Mouse (Mus musculus) myocyte (in vitro differentiated cells): Measurements from ENCODE around the gene Araf. TPM values are rescaled to one million over a fixed set of nuclear protein-coding genes. Genes with fewer than 3 reads are reported as not detected.

Source experiments
- H3K27me3 ChIP-seq: one replicate; pipeline ENCODE4 v1.6.1; 2011; ENCODE audit not compliant: control insufficient read depth, insufficient read depth, insufficient read length
- H3K36me3 ChIP-seq: one replicate; pipeline ENCODE4 v1.6.1; 2011; ENCODE audit not compliant: control insufficient read depth, insufficient read depth
- H3K4me2 ChIP-seq: one replicate; pipeline ENCODE4 v1.6.1; 2011; ENCODE audit warnings: low read depth, control low read depth
- H3K4me3 ChIP-seq: one replicate; pipeline ENCODE4 v1.5.1; 2011; ENCODE audit warnings: mild to moderate bottlenecking, control low read depth, moderate library complexity
- H3K79me2 ChIP-seq: one replicate; pipeline ENCODE4 v1.6.1; 2011; ENCODE audit not compliant: control insufficient read depth, insufficient read depth
- H3ac ChIP-seq: one replicate; pipeline ENCODE4 v1.6.1; 2011; ENCODE audit not compliant: control insufficient read depth, insufficient read length
- CEBPB ChIP-seq: IDR thresholded peaks from 2 replicates; pipeline ENCODE4 v1.6.1; 2011; ENCODE audit warnings: mild to moderate bottlenecking, moderate library complexity; ENCODE audit not compliant: poor library complexity, insufficient read depth, severe bottlenecking
- E2F4 ChIP-seq: IDR thresholded peaks from one replicate; pipeline ENCODE4 v1.6.1; 2011; ENCODE audit warnings: mild to moderate bottlenecking, control low read depth, moderate library complexity; ENCODE audit not compliant: insufficient read depth
- MAX ChIP-seq: IDR thresholded peaks from one replicate; pipeline ENCODE4 v1.6.1; 2011; ENCODE audit warnings: low read depth, mild to moderate bottlenecking, control low read depth
- MYOD1 ChIP-seq, 3 experiments: IDR thresholded peaks; one replicate each; pipeline ENCODE4 v1.6.1; 2011; ENCODE audit warnings: control low read depth in 2 of 3, low read depth in 2 of 3, mild to moderate bottlenecking in 2 of 3, moderate library complexity in 1 of 3; ENCODE audit not compliant: insufficient read length in 2 of 3, control insufficient read depth in 1 of 3
- MYOG ChIP-seq, 3 experiments: IDR thresholded peaks; one replicate each; pipeline ENCODE4 v1.6.1; 2011; ENCODE audit warnings: control low read depth in 2 of 3, low read depth in 2 of 3, mild to moderate bottlenecking in 2 of 3; ENCODE audit not compliant: insufficient read length in 2 of 3, control insufficient read depth in 1 of 3, insufficient read depth in 1 of 3
- POLR2A ChIP-seq: IDR thresholded peaks from one replicate; pipeline ENCODE4 v1.6.1; 2011; ENCODE audit warnings: low read depth, mild to moderate bottlenecking, control low read depth, moderate library complexity; ENCODE audit not compliant: insufficient read length
- POLR2AphosphoS2 ChIP-seq: IDR thresholded peaks from one replicate; pipeline ENCODE4 v1.6.1; 2011; ENCODE audit warnings: low read depth, control low read depth; ENCODE audit not compliant: insufficient read length
- REST ChIP-seq: IDR thresholded peaks from one replicate; pipeline ENCODE4 v1.6.1; 2011; ENCODE audit warnings: mild to moderate bottlenecking, control low read depth, moderate library complexity; ENCODE audit not compliant: insufficient read depth, insufficient read length
- SRF ChIP-seq: IDR thresholded peaks from one replicate; pipeline ENCODE4 v1.6.1; 2011; ENCODE audit warnings: low read depth; ENCODE audit not compliant: control insufficient read depth, insufficient read length
- TCF12 ChIP-seq: IDR thresholded peaks from one replicate; pipeline ENCODE4 v1.6.1; 2011; ENCODE audit warnings: mild to moderate bottlenecking, control low read depth; ENCODE audit not compliant: poor library complexity, insufficient read depth, severe bottlenecking
- TCF3 ChIP-seq: IDR thresholded peaks from one replicate; pipeline ENCODE4 v1.6.1; 2011; ENCODE audit warnings: low read depth, control low read depth; ENCODE audit not compliant: insufficient read length
- USF1 ChIP-seq: IDR thresholded peaks from one replicate; pipeline ENCODE4 v1.6.1; 2011; ENCODE audit warnings: low read depth, mild to moderate bottlenecking, control low read depth, moderate library complexity
- polyA plus RNA-seq: library from polyadenylated mRNA; unstranded; fragments of >200 nt; fragmentation: generic; extraction: Trizol; gene quantifications from one replicate; pipeline ENCODE4 v1.2.1, GENCODE M21; 2012; ENCODE audit warnings: missing spikeins

The Araf gene
- polyA plus RNA-seq, 1 experiment: 66.5 TPM

GRCm38 (mm10) chrX:20847816-20848215, 50.2 kb downstream of the Araf start:
- TF ChIP-seq TCF3 (no peak), MYOD1 (IDR thresholded peaks at IDR 0.05; ENCODE audit: control insufficient read depth in 1 of 3, insufficient read length in 2 of 3, low read depth in 2 of 3) (peak in 1 of 3 experiments; percentile 9)
- Histone ChIP-seq H3ac (no peak overlapping the region), H3K4me2 (peak overlapping the region; percentile 53), H3K4me3 (peak overlapping the region; percentile 76), H3K27me3 (no peaks in the 10 kb centered on the region), H3K79me2 (peaks cover 20% of the 10 kb centered on the region), H3K36me3 (no peaks in the 10 kb centered on the region)

DNA sequence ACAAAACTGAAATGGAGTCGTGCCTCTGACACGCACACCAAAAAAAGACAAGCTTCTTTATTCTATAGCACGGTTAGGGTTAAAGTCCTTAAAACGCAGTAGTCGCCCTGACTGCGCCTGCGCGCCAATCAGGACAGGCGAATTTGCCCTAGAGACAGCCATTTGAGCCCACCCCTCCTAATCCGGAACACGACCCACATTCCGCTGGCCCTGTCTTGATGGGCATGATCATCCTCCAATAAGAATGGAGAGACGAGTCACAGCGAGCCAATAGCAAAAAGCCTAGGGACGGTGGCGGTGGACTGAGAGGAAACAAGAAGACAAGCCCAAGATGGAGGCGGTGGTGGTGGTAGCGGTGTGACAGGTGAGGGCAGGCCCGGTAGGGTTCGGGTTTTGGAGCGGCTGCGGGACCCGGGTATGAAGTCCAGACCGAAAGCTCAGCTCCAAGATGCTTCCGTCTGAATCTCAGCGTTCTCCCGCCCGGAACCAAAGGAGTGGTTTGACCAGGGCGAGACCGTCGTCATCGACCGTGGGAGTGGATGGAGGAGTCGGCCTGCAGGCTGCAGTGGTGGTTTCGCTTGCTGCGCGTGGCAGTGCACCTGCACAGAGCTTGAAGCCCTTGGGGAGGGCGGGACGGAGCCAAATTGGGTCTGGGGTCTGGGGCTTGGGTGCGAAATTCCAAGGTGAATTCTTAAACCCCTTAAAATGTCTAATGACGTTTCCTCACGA, 50.8 kb downstream of the Araf start:
- Histone ChIP-seq H3K27me3 (no peaks in the 10 kb centered on the region), H3K4me2 (peak overlapping the region; percentile 88), H3K36me3 (peaks cover 6% of the 10 kb centered on the region), H3ac (peak overlapping the region; percentile 49), H3K4me3 (peak overlapping the region; percentile 76), H3K79me2 (peaks cover 20% of the 10 kb centered on the region)
- TF ChIP-seq POLR2AphosphoS2 (peak; percentile 54), USF1 (no peak), MAX (no peak), MYOG (IDR thresholded peaks at IDR 0.05; ENCODE audit: control insufficient read depth in 1 of 3, insufficient read depth in 1 of 3, insufficient read length in 2 of 3, low read depth in 2 of 3) (no peak), POLR2A (peak; percentile 84)

- H3ac ChIP-seq: no peak overlapping the region
- H3K36me3 ChIP-seq: peaks cover 9% of the 10 kb centered on the region
- H3K79me2 ChIP-seq: peaks cover 17% of the 10 kb centered on the region
- no peak for TF ChIP-seq POLR2AphosphoS2
- TF ChIP-seq TCF12: no peak
- TF ChIP-seq SRF: no peak
- no peak for TF ChIP-seq REST
- TF ChIP-seq E2F4: no peak
- no peak overlapping the region for H3K4me3 ChIP-seq
- no peaks in the 10 kb centered on the region for H3K27me3 ChIP-seq
- no peak overlapping the region for H3K4me2 ChIP-seq
Measured at GRCm38 (mm10) chrX:20853794-20854193, 56.2 kb downstream of the Araf start.

- TF ChIP-seq POLR2AphosphoS2: peak; percentile 71
- no peak for TF ChIP-seq TCF3
- TF ChIP-seq MAX: no peak
- no peak overlapping the region for H3ac ChIP-seq
- no peaks in the 10 kb centered on the region for H3K79me2 ChIP-seq
- H3K4me3 ChIP-seq: no peak overlapping the region
- H3K27me3 ChIP-seq: no peaks in the 10 kb centered on the region
- H3K4me2 ChIP-seq: no peak overlapping the region
- H3K36me3 ChIP-seq: no peaks in the 10 kb centered on the region
Measured at GRCm38 (mm10) chrX:20861453-20862104, 64.0 kb downstream of the Araf start.

DNA sequence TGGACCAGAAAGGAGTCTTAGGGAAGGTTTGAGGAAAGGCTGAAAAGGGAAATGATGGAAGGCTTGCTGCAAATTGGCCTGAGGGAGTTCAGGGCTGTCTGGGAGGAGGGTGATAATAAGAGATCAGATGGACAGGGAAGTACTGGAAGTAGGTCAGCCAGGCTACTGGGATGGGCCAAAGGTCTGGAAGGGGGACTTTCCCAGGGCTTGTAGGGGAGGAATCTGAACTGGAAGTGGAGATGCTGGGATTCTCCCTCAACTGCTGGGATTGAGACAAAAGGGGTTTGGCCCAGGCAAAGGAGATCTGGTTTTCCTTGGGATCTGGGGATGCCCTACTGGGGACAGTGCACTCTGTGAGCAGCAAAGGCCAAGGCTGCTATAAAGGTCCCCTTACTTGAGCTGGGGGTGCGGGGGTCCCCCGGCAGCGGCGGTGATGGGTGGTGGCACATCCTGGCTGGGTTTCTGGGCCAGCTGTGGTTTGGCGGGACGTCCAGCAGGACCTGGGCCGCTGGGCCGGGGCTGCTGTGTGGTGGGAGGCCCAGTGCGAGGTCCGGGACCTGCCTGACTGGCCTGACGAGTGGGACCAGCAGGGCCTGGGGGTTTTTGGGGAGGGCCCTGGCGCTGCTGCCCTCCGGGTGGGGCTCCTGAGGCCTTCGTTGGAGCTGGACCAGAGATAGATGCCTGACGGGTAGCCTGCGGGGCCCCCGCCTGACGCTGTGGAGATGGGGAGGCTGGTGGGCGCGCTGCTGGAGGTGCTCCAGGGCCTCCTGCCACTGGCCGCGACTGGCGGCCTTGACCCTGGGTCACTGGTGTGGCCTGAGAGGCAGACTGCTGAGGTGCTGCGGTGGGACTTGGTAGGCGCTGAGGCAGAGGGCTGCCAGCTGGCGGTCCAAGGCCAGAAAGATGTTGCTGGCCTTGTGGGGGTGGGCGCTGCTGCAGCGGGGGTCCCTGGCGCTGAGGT, 64.8 kb downstream of the Araf start:
- Histone ChIP-seq H3ac (no peak overlapping the region), H3K79me2 (no peaks in the 10 kb centered on the region), H3K4me3 (no peak overlapping the region), H3K36me3 (no peaks in the 10 kb centered on the region), H3K27me3 (no peaks in the 10 kb centered on the region), H3K4me2 (peak overlapping the region; percentile 31)
- TF ChIP-seq POLR2AphosphoS2: peak; percentile 10
- no peak for TF ChIP-seq CEBPB
